ENCODE assay signal across 8 mouse cellular contexts in the genomic region with DNA sequence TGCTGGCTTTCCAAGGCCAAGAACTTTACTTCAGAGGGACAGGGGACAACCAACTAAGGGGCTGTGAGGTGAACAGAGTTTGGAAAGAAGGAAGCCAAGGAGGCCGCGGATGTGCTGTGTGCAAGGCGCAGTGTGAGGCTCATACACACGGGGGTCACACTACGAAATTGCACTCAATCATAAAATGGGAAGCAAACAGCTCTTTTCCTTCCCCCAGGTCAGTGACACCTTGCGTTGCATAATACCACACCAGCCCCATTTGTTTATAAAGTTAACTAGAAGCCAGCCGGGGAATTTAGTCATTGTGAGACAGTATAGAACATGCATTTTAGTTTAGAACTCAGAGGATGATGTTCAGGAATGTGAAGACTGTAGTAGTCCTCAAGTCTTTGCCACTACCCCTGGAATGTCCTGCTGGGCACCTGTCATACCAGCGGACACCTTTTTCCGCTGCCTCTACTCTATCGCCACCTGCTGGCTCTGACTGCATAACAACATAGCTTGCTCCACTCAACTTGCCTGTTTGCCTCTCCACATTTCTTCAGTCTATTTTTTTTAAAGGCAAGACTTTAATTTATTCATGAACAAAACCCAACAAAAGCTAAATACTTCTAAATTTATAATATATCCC.
A peak's percentile ranks its signal among the peaks of the same experiment; 100 is the strongest.
DNase-seq lines count a peak whose midpoint lies in the region; TF ChIP-seq lines count a peak whose summit lies in the region.

No protein-coding gene starts in this region.

- peak; percentile 74 for DNase-seq in 3T3-L1 (ENCODE audit: low read depth, low spot score)
- DNase-seq in adrenal gland, adult 18-20 months (ENCODE audit: low spot score in 2 of 2): peak; percentile 80 to 81
- DNase-seq in embryo, embryonic 10.5 days (ENCODE audit: low spot score): peak; percentile 75
- peak; percentile 74 to 92 for DNase-seq in heart, adult 18-20 months
- peak; percentile 81 for DNase-seq in kidney, adult 18-20 months
- DNase-seq in liver, adult 2 months (ENCODE audit: extremely low read depth, low read depth, low spot score): peak; percentile 69
- peak; percentile 47 to 69 for DNase-seq in natural killer cell, adult 2 months (ENCODE audit: low spot score in 2 of 2)

- no peak overlapping the region; the same call in 1 of the 2 replicates for H3K4me3 ChIP-seq in liver, adult 2 months (ENCODE audit: insufficient read depth, low read depth, low read length)
- H3K4me3 ChIP-seq in testis, adult 2 months (ENCODE audit: control insufficient read depth, low read depth, low read length): no peak overlapping the region

- H3K27ac ChIP-seq in liver, adult 2 months (replicated peaks; ENCODE audit: insufficient read depth, low read depth, low read length): peak overlapping the region; percentile 82
- H3K27ac ChIP-seq in testis, adult 2 months (ENCODE audit: control insufficient read depth, insufficient read depth, low read depth, low read length): peak overlapping the region; percentile 75

- TF ChIP-seq CTCF in liver, adult 2 months (IDR thresholded peaks at IDR 0.05; ENCODE audit: low read depth, low read length): peak; percentile 96
- TF ChIP-seq CTCF in testis, adult 2 months (IDR thresholded peaks at IDR 0.05; ENCODE audit: control insufficient read depth, insufficient read depth, insufficient replicate concordance, low read depth, low read length): peak; percentile 73; the same call in 1 of the 2 replicates

- WGBS in liver, adult 2 months: 10% methylated on average over 10 of the region's 10 CpGs

- no peaks in the 10 kb centered on the region for H3K27me3 ChIP-seq in liver, adult 2 months (ENCODE audit: control insufficient read depth, insufficient read depth, low read length)
- H3K27me3 ChIP-seq in testis, adult 2 months (ENCODE audit: control insufficient read depth, insufficient read depth, low read length): no peaks in the 10 kb centered on the region

- H3K9ac ChIP-seq in liver, adult 2 months (ENCODE audit: low read depth, low read length): peak overlapping the region; percentile 37

- peaks cover 5% of the 10 kb centered on the region for H3K4me1 ChIP-seq in liver, adult 2 months (ENCODE audit: control insufficient read depth, insufficient read depth, low read length)
- H3K4me1 ChIP-seq in testis, adult 2 months (ENCODE audit: control insufficient read depth, insufficient read depth, low read length): peaks cover 5% of the 10 kb centered on the region

- TF ChIP-seq POLR2A in liver, adult 2 months (IDR thresholded peaks at IDR 0.05; ENCODE audit: extremely low read depth, insufficient read depth, low read length): no peak
- TF ChIP-seq POLR2A in testis, adult 2 months (IDR thresholded peaks at IDR 0.05; ENCODE audit: control insufficient read depth, low read depth, low read length): no peak

- H3K79me2 ChIP-seq in liver, adult 2 months (ENCODE audit: control insufficient read depth, insufficient read depth, low read length): no peaks in the 10 kb centered on the region

- H3K36me3 ChIP-seq in liver, adult 2 months (ENCODE audit: control insufficient read depth, insufficient read depth, low read length): no peaks in the 10 kb centered on the region
- H3K36me3 ChIP-seq in testis, adult 2 months (ENCODE audit: control insufficient read depth, insufficient read depth, low read length): no peaks in the 10 kb centered on the region
